Mouse (Mus musculus) neutrophil, adult 5-6 weeks (primary cell): Measurements from ENCODE around the gene C2cd4d. TPM values are rescaled to one million over a fixed set of nuclear protein-coding genes. Genes with fewer than 3 reads are reported as not detected.

ENCODE experiments used
- ATAC-seq: fragments of 151-379, 151-347 bp; 2 replicates; pipeline ENCODE4 v1.8.0; 2017; ENCODE audit warnings: mild to moderate bottlenecking, moderate TSS enrichment; ENCODE audit not compliant: insufficient number of reproducible peaks, poor library complexity, low FRiP score, severe bottlenecking; ENCODE audit errors: extremely low read depth
- total RNA-seq: library from RNA; stranded (forward); fragments of 200-1000 nt; gene quantifications from 2 replicates; pipeline ENCODE4 v1.2.3, GENCODE M21; 2017

Gene C2cd4d
- total RNA-seq, 1 experiment from 2014 or later: not detected

DNA sequence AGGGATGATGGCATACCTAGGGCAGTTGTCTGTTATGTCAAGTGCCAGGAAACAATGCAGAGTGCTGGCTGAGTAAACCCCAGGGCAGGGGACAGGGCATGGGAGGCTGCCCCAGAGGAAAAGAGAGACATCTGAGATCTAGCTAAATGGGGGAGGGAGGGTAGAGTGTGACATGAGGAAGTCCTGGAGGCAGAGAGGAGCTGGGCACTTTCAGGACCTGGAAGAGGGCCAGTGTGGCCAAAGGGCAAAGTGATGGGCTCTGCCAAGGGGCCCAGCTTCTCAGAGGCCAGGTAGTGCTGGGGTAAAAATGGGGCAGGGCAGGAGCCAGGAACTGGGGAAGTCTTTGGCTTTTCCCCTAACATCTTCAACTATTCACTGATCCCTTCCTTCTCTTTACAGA, 12.4 kb downstream of the C2cd4d start:
- no peak for ATAC-seq

DNA sequence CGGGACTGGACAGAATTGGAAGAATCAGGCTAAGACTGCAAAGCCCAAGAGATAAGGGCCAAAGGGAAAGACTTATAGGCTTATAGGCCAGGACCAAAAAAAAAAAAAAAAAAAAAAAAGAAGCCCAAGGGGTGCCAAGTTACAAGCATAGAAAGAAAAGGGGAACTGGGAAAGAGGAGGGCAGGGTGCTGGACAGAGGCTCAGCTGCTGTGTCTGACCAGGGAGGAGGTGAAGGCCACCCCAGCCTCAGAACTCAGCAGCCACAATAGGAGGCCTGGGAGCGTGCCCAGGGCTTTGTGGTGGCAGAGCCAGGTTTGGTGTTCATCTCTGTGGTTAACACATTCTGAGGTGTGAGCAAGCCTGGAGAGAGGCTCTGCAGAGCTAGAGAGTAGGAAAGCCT, 12.9 kb downstream of the C2cd4d start:
- no peak for ATAC-seq

- ATAC-seq: no peak
Measured at GRCm38 (mm10) chr3:94375861-94376260, 13.6 kb downstream of the C2cd4d start.

GRCm38 (mm10) chr3:94377028-94377923, 15.0 kb downstream of the C2cd4d start:
- no peak for ATAC-seq

DNA sequence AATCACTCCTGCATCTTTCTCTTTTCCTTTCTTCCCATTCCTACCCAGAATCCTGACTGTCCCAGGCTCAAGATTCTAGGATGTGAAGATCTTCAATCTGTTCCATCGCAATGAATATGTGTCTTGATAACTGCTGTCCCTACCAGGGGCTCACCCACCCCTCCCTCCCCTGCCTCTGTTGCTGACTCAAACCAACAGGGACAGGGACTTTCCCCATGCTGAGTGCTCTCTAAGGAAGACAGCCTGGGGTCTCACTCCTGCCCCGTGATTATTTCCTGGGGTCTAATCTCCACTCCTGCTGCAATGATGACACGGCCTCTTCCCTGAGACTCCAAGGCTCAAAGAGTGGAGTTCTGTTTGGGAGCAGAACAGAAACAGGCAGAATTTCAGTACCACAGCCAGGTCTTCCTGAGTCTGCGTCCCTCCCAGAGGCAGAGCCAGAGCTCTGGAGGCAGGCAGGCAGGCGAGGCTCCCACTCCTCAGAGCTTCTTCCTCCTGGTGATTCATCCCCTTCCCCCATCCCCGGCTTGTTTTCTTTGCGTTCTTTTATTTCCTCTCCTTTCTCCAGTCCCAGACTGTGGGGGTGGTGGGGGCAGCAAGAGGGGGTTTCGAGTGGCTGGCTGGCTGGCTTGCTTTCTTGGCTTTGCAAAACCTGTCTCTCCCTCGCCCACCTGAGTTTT, 17.7 kb downstream of the C2cd4d start:
- no peak for ATAC-seq

DNA sequence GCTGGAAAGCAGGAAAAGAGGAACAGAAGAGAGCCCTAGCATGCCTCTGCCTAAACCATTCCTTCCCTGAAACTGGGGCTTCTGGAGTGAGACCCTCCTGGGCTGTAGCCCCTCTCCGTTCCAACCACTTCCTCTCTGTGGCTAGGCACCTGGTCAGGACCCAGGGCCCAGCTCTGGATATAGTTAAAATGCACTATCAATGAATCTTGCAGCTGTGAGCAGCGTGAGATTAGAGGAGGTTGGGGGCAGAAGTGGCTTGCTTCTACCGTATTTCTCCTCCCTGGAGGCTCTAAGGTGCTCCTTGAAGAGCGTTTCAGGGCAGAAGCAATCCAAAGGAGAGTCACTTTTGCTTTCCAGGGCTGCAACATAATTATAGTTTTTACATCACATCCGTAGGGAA, 20.1 kb downstream of the C2cd4d start:
- no peak for ATAC-seq

GRCm38 (mm10) chr3:94383476-94383875, 21.2 kb downstream of the C2cd4d start:
- ATAC-seq: no peak

- ATAC-seq: no peak
Measured at GRCm38 (mm10) chr3:94386671-94387070, 24.4 kb downstream of the C2cd4d start.

- no peak for ATAC-seq
Measured at GRCm38 (mm10) chr3:94387391-94387790, 25.2 kb downstream of the C2cd4d start.

DNA sequence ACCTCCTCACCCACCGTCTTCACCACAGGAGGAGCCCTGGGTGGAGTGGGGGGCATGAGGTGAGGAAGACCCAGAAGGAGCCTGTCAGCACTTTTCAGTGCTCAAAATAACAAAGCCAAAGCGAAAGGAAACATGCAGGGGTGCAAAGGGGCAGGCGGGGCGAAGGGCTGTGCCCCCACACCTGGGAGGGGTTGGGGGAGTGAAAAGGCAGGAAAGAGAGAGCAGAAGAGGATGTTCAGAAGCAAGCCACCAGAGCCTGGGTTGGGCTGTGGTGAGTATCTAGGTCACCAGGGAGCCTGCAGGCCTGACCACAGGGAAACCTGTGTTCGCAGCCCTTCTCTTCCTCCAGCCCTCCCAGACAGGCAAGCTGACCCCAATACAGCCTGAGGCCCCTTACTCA, 25.8 kb downstream of the C2cd4d start:
- ATAC-seq: no peak

GRCm38 (mm10) chr3:94389420-94389819, 27.2 kb downstream of the C2cd4d start:
- no peak for ATAC-seq

- ATAC-seq: no peak
Measured at GRCm38 (mm10) chr3:94391001-94391400, 28.8 kb downstream of the C2cd4d start.

- ATAC-seq: no peak
Measured at GRCm38 (mm10) chr3:94392128-94392527, 29.9 kb downstream of the C2cd4d start.

DNA sequence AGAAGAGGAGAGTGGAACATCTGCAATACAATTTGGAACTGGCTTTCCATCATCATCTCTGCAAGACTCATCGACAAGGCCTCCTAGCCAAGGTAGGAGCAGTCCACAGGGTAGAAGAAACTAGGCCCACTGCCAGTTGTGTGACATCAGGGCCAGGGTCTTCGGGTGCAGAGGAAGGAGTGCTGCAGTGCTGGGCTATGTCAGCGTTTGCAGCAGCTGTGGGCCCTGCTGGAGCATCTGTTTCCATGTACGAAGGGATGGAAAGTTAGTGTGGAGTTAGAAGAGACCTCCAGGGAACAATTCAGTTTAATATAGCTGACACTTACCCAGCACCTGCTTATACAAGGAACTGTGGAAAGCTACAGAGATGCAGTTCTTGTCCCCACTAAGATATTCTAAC, 30.8 kb downstream of the C2cd4d start:
- ATAC-seq: no peak

DNA sequence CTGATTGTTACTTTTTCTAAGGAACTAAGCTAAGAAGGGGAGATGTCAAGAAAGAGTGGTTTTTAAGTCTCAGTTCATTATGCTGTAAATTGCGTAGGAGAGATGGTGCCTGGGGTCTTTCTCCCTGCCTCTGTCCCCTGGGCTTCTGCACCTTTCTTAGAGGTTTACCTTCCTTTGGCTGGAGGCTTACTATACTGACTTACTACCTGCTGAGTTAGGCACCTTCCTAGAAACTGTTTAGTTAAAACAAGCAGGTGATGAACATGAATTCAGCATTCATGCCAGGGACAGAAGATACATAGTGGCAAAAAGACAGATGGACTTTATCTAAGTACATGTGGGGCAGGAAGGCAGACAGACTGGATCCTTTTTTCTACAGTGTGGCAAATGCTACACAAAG, 34.1 kb downstream of the C2cd4d start:
- ATAC-seq: no peak

GRCm38 (mm10) chr3:94396851-94397250, 34.6 kb downstream of the C2cd4d start:
- no peak for ATAC-seq

DNA sequence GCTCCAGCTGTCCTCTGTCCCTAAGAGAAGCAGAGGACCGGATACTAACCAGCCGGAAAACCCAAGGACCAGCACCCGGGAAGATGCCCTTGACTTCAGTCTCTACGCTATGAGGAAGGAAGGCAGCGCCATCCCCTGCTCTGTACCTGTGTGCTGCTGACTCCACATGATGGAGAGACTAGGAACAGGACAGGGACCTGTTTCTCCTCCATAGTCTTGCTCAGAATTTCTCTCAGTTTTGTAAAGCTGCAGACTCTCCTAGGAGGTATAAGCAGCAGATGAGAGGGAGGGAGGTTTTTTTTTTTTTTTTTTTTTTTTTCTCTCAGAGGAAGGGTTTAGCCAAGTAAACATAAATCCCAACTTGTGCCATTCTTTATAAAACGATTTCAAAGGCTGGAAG, 36.0 kb downstream of the C2cd4d start, which contains the start of gene Lingo4:
TSS of gene Lingo4 (plus strand) at position 301 of the 400 bp plus-strand sequence.
- ATAC-seq: no peak

GRCm38 (mm10) chr3:94398943-94399481, 36.8 kb downstream of the C2cd4d start:
- no peak for ATAC-seq

GRCm38 (mm10) chr3:94399663-94400310, 37.5 kb downstream of the C2cd4d start:
- no peak for ATAC-seq
